Mouse (Mus musculus) olfactory bulb, adult 2 months (tissue): ENCODE measurements around the gene Pkib.

Source experiments
- CTCF ChIP-seq: fragments of 200-500 bp; IDR thresholded peaks from 2 replicates; pipeline ENCODE4 v1.5.1; 2012; ENCODE audit warnings: low read depth, mild to moderate bottlenecking, low read length, moderate library complexity; ENCODE audit not compliant: insufficient read depth
- POLR2A ChIP-seq: fragments of 200-500 bp; IDR thresholded peaks from 2 replicates; pipeline ENCODE4 v1.6.1; 2012; ENCODE audit warnings: mild to moderate bottlenecking, low read depth, low read length, moderate library complexity; ENCODE audit not compliant: insufficient read depth

GRCm38 (mm10) chr10:57745452-57745851, 113.7 kb downstream of the Pkib start:
- TF ChIP-seq CTCF (no peak), POLR2A (no peak)
